Mouse (Mus musculus) T-helper 2 cell (primary cell): ENCODE results near the gene Fryl.
"Not testable (repeated sequence)": the region's sequence is repeated elsewhere in the genome, so short reads cannot be mapped to it uniquely, and the experiment has no call there.

Experiments used
- in situ Hi-C: fragments of 300-600 bp; cut with MboI, MseI; formaldehyde crosslinking; loops from one replicate; pipeline ENCODE4 v1.15.1; 2025; ENCODE audit warnings: high pct_unique_total_duplicates

Gene Fryl

GRCm38 (mm10) chr5:73028646-73029045 is 227.8 kb downstream of the Fryl start:
- in situ Hi-C loops, result no loop called here

- in situ Hi-C loops, result no loop called here
Observed at GRCm38 (mm10) chr5:73023801-73024200, 232.6 kb downstream of the Fryl start.

DNA sequence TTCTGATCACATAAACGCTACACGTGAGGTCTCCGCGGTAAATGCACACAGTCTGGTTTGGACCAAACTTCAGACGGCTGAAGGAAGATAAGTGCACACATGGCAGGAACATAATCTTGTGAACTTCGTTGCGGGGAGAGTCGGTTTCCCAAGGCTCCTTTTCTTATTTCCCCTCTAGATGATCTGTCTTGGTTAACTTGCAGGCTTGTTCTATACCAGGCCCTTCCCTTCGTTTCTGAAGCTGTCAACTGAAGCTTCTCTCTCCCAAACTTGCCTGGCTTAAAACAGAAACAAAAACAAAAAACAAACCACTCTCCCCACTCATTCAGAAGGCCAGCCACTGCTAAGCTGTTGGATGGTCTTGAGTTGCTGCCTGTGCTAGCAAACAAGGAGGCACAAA is 241.7 kb downstream of the Fryl start:
- in situ Hi-C loops, result loop anchor here (5.0 kb wide), 1 partner anchor 432 kb away; the partner anchor contains the start of gene Zar1

GRCm38 (mm10) chr5:73013611-73014287 is 242.7 kb downstream of the Fryl start:
- in situ Hi-C loops, result loop anchor here (5.0 kb wide), 1 partner anchor 431 kb away; the partner anchor contains the start of gene Zar1

GRCm38 (mm10) chr5:73012884-73013610 is 243.4 kb downstream of the Fryl start:
- in situ Hi-C loops, result loop anchor here (5.0 kb wide), 1 partner anchor 431 kb away; the partner anchor contains the start of gene Zar1

GRCm38 (mm10) chr5:73011806-73012205 is 244.6 kb downstream of the Fryl start:
- in situ Hi-C loops, result loop anchor here (5.0 kb wide), 1 partner anchor 430 kb away; the partner anchor contains the start of gene Zar1

GRCm38 (mm10) chr5:73008230-73008629 is 248.2 kb downstream of the Fryl start:
- in situ Hi-C loops, result not testable (repeated sequence)

GRCm38 (mm10) chr5:73007582-73007959 is 248.8 kb downstream of the Fryl start:
- in situ Hi-C loops, result no loop called here

DNA sequence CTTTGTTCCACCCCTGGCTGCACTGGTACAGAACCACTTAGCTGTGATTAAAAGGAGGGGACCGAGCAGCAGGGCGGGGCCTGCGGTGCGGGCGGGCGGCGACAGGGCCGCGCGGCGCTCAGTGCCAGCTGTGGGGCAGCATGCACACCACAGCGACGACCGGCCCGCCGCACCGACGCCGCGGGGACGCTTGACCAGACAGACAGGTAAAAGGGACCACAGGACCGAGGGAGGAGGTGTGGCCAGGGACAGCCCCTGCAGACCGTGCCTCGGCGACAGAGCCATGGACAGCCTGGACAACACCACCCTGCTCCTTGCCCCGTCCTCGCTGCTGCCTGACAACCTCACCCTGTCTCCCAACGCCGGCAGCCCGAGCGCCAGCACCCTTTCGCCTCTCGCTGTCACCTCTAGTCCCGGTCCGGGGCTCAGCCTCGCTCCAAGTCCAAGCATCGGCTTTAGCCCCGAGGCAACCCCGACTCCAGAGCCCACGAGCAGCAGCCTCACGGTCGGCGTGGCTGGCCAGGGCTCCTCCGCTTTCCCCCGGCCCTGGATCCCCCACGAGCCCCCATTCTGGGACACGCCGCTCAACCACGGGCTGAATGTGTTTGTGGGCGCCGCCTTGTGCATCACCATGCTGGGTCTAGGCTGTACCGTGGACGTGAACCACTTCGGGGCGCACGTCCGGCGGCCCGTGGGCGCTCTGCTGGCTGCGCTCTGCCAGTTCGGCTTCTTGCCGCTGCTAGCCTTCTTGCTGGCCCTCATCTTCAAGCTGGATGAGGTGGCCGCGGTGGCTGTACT is 249.4 kb downstream of the Fryl start, which contains the start of gene Slc10a4:
Slc10a4 (plus strand) TSS at position 100 of the 798 bp plus-strand sequence.
- in situ Hi-C loops, result no loop called here

- in situ Hi-C loops, result no loop called here
Observed at GRCm38 (mm10) chr5:73004046-73004445, 252.4 kb downstream of the Fryl start.

DNA sequence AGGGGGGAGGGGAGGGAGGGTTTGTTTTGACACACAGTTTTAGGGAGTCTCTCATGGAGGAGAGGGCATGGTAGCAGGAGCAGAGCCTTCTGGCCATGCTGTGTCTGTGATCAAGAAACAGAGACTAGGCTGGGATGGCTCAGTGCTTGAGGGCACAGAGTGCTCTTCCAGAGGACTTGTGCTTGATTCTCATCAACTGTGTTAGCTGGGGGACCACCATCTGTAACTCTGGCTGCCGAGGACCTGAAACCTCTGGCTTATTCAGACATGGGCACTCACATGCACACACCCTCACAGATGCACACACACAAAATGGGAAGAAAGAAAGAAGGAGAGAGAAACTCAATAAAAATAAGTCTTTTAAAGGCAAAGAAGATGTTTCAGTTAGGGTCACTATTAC is 257.9 kb downstream of the Fryl start:
- in situ Hi-C loops, result loop anchor here (25.0 kb wide), 1 partner anchor 389 kb away; no protein-coding TSS in a partner anchor

DNA sequence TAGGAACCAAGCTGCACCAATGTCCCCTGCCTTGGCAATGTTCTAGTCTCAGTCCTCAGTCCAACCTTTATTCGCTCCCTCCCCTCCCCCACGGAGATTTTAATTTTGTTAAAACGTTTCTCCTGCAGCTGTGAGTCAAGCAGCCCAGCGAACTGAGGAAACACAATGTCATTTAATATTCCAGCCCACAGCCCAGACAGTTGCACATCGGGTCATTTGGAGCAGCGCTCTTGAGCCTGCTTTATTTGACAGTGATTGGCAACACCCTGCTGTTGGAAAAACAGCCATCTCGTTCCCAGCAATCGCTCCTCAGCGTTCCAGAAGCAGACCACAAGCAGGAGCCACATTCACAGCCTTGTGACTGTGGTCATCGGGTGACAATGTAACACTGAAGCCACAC is 261.0 kb downstream of the Fryl start:
- in situ Hi-C loops, result loop anchor here (25.0 kb wide), 1 partner anchor 392 kb away; no protein-coding TSS in a partner anchor

DNA sequence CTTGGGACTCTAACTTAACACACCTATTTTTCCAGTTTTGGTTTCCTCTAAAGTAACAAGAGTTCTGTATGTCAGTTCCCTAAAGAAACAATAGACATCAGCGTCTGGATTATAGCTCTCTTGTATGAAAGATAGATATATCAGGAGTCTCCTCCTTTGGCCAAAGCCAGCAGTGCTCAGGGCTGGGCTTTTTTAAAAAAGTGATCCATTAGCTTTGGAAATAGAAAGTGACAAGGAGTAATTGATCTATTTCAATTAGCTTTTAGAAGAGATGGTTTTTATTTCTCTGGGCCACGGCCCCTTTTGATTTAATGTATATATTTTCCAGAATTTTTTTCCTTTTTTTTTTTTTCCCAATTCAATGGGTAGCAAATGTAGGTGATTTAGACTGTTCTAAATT is 261.5 kb downstream of the Fryl start:
- in situ Hi-C loops, result loop anchor here (25.0 kb wide), 1 partner anchor 392 kb away; no protein-coding TSS in a partner anchor

DNA sequence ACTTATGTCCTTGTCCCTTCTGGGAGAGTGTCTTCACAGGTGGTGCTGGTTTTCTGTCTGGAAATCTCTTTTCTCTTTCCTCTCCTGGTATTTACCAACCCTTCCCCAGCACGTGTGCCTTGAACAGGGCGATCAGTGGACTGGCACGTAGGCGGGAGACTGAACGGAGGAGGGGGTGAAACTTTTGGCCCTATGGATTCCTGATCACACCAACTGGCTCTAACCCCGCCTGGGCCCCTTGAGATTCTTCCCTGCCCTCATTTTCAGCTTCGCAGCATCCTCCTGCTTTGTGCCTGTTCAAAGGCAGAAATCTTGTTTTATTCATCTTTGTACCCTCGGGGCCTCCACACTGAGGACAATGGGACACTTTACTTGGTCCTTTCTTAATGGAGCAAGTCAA is 262.0 kb downstream of the Fryl start:
- in situ Hi-C loops, result loop anchor here (25.0 kb wide), 1 partner anchor 393 kb away; no protein-coding TSS in a partner anchor

GRCm38 (mm10) chr5:72992474-72992873 is 263.9 kb downstream of the Fryl start:
- in situ Hi-C loops, result loop anchor here (25.0 kb wide), 1 partner anchor 395 kb away; no protein-coding TSS in a partner anchor

- in situ Hi-C loops, result loop anchor here (25.0 kb wide), 1 partner anchor 398 kb away; no protein-coding TSS in a partner anchor
Observed at GRCm38 (mm10) chr5:72989756-72990155, 266.7 kb downstream of the Fryl start.

DNA sequence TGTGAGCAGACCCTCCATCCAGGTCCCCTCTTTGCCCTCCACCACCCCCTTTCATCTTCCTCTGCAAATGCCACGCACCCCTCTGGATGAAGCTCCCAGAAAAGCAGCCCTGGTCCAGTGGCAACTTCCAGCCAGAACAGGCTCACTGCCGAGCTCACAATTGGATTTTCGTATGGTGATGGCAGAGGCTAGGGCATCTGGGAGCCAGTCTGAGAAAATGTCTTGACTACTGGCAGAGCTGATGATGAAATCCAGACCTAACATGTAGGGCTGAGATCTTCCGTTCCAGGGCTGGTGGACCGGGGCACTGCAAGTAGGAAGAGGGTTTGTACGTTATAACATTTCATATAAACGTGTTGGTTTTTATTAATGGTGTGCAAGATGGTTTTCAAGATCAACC is 268.6 kb downstream of the Fryl start:
- in situ Hi-C loops, result loop anchor here (25.0 kb wide), 1 partner anchor 400 kb away; no protein-coding TSS in a partner anchor

GRCm38 (mm10) chr5:72984091-72984490 is 272.3 kb downstream of the Fryl start:
- in situ Hi-C loops, result loop anchor here (5.0 to 25.0 kb wide), 2 partner anchors 88 to 403 kb away; no protein-coding TSS in a partner anchor

- in situ Hi-C loops, result loop anchor here (25.0 kb wide), 1 partner anchor 411 kb away; no protein-coding TSS in a partner anchor
Observed at GRCm38 (mm10) chr5:72976539-72976938, 279.9 kb downstream of the Fryl start.

DNA sequence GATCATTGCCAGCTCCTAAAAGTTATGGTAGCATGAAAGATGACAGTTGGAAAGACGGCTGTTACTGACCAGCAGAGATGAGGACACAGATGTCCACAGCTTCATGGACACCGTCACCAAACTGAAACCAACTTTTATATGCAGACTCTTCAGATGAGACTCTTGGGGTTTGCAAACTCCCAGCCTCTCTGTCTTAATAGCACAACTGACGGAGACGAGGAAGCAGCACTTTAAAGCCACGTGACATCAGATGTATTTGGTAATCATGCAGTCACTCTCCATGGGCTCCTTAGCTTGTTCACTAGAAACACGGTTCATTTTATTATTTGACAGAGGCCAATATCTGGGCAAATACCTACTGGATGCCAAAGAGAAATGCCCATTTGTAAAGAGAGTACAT is 280.4 kb downstream of the Fryl start:
- in situ Hi-C loops, result loop anchor here (25.0 kb wide), 1 partner anchor 411 kb away; no protein-coding TSS in a partner anchor

- in situ Hi-C loops, result loop anchor here (25.0 kb wide), 1 partner anchor 413 kb away; no protein-coding TSS in a partner anchor
Observed at GRCm38 (mm10) chr5:72974602-72975001, 281.8 kb downstream of the Fryl start, which contains the start of gene Gm10135. Gene Gm10135, minus strand, starts transcription at chr5:72974702.
